ENCODE assay signal across 14 mouse cellular contexts in genomic region chr4:34151605-34152347, GRCm38 (mm10).
DNase-seq lines count a peak whose midpoint lies in the region; ATAC-seq and TF ChIP-seq lines count a peak whose summit lies in the region.
"Had no signal": no experiment of that assay in that cellular context is flagged by ENCODE, and none has a peak within 500 bp of the region (broad histone marks: within the 10 kb centered on the region; RNA-seq: fewer than 3 reads in every experiment).

No protein-coding gene starts in this region.

- no peak for TF ChIP-seq POLR2A in limb, embryonic 14.5 days (IDR thresholded peaks at IDR 0.05; ENCODE audit: borderline replicate concordance, extremely low read depth, insufficient read depth, insufficient read length)

- ATAC-seq in heart, embryonic 16.5 days (replicated peaks; ENCODE audit: extremely low read depth, insufficient read depth, low FRiP score): no peak
- no peak for ATAC-seq in midbrain, embryonic 14.5 days (ENCODE audit: low FRiP score, low TSS enrichment)
- no peak for ATAC-seq in midbrain, embryonic 11.5 days (ENCODE audit: low FRiP score)
- no peak for ATAC-seq in limb, embryonic 14.5 days (ENCODE audit: low FRiP score, low read depth)

- no peaks in the 10 kb centered on the region for H3K9me3 ChIP-seq in heart, embryonic 16.5 days (replicated peaks; ENCODE audit: control insufficient read depth, low read length)
- H3K9me3 ChIP-seq in midbrain, embryonic 14.5 days (ENCODE audit: control insufficient read depth, low read length): no peaks in the 10 kb centered on the region
- H3K9me3 ChIP-seq in midbrain, embryonic 11.5 days (ENCODE audit: control insufficient read depth, low read length): no peaks in the 10 kb centered on the region
- no peaks in the 10 kb centered on the region for H3K9me3 ChIP-seq in limb, embryonic 14.5 days (ENCODE audit: control insufficient read depth, low read length)
- H3K9me3 ChIP-seq: limb, embryonic 12.5 days; liver, embryonic 15.5 days had no signal

- no peaks in the 10 kb centered on the region for H3K27me3 ChIP-seq in heart, embryonic 16.5 days (ENCODE audit: control insufficient read depth, insufficient read depth, low read length)
- no peaks in the 10 kb centered on the region for H3K27me3 ChIP-seq in midbrain, embryonic 14.5 days (ENCODE audit: control insufficient read depth, insufficient read depth, low read length)
- H3K27me3 ChIP-seq in midbrain, embryonic 11.5 days (ENCODE audit: control insufficient read depth, insufficient read depth, low read length): no peaks in the 10 kb centered on the region
- no peaks in the 10 kb centered on the region for H3K27me3 ChIP-seq in limb, embryonic 14.5 days (ENCODE audit: control insufficient read depth, insufficient read depth, low read length)
- H3K27me3 ChIP-seq: limb, embryonic 12.5 days; liver, embryonic 15.5 days had no signal

- H3K9ac ChIP-seq in heart, embryonic 16.5 days (ENCODE audit: low read length): no peak overlapping the region
- H3K9ac ChIP-seq in midbrain, embryonic 14.5 days (replicated peaks; ENCODE audit: low read length): no peak overlapping the region
- no peak overlapping the region for H3K9ac ChIP-seq in midbrain, embryonic 11.5 days (ENCODE audit: low read length)
- no peak overlapping the region for H3K9ac ChIP-seq in limb, embryonic 14.5 days (ENCODE audit: low read depth, low read length, severe bottlenecking)
- H3K9ac ChIP-seq: limb, embryonic 12.5 days; liver, embryonic 15.5 days had no signal

- H3K4me3 ChIP-seq in heart, embryonic 16.5 days (ENCODE audit: low read length): no peak overlapping the region
- H3K4me3 ChIP-seq in midbrain, embryonic 14.5 days (replicated peaks; ENCODE audit: low read depth, low read length): no peak overlapping the region
- no peak overlapping the region for H3K4me3 ChIP-seq in midbrain, embryonic 11.5 days (ENCODE audit: low read depth, low read length)
- H3K4me3 ChIP-seq in limb, embryonic 14.5 days (replicated peaks; ENCODE audit: low read length): no peak overlapping the region
- H3K4me3 ChIP-seq: left cerebral cortex, adult 2 months; limb, embryonic 12.5 days; liver, embryonic 15.5 days had no signal

- WGBS in heart, embryonic 16.5 days: 45% methylated on average over 10 of the region's 10 CpGs
- WGBS in midbrain, embryonic 14.5 days: 57% methylated on average over 10 of the region's 10 CpGs
- 81% methylated on average over 10 of the region's 10 CpGs for WGBS in midbrain, embryonic 11.5 days
- WGBS in limb, embryonic 14.5 days: 56% methylated on average over 10 of the region's 10 CpGs

- H3K27ac ChIP-seq in heart, embryonic 16.5 days (ENCODE audit: low read length): no peak overlapping the region
- no peak overlapping the region for H3K27ac ChIP-seq in midbrain, embryonic 14.5 days (replicated peaks; ENCODE audit: low read depth, low read length)
- H3K27ac ChIP-seq in midbrain, embryonic 11.5 days (ENCODE audit: low read depth, low read length): no peak overlapping the region
- no peak overlapping the region for H3K27ac ChIP-seq in limb, embryonic 14.5 days (replicated peaks; ENCODE audit: low read depth, low read length)
- H3K27ac ChIP-seq: left cerebral cortex, adult 2 months; limb, embryonic 12.5 days; liver, embryonic 15.5 days had no signal

- peak overlapping the region; percentile 26; the same call in 1 of the 2 replicates for H3K4me2 ChIP-seq in heart, embryonic 16.5 days (ENCODE audit: low read depth, low read length)
- H3K4me2 ChIP-seq in midbrain, embryonic 14.5 days (ENCODE audit: low read length): no peak overlapping the region
- H3K4me2 ChIP-seq in midbrain, embryonic 11.5 days: no peak overlapping the region
- no peak overlapping the region for H3K4me2 ChIP-seq in limb, embryonic 14.5 days (replicated peaks; ENCODE audit: low read depth, low read length, severe bottlenecking)
- H3K4me2 ChIP-seq: limb, embryonic 12.5 days; liver, embryonic 15.5 days had no signal

- no peak for DNase-seq in heart, adult 9 months (ENCODE audit: low spot score in 2 of 2)
- DNase-seq in midbrain, embryonic 14.5 days: peak; percentile 31
- no peak for DNase-seq in midbrain, embryonic 11.5 days (ENCODE audit: low spot score, missing footprints)
- DNase-seq in limb, embryonic 14.5 days (ENCODE audit: low spot score): peak; percentile 3
- DNase-seq in left cerebral cortex, adult 11 months (ENCODE audit: low spot score): no peak
- DNase-seq in gastrocnemius, postnatal 14 days: no peak
- DNase-seq: embryo, embryonic 11 days; gastrocnemius, postnatal 10 days; lung, postnatal 14 days; spleen, adult 18-20 months had no signal

- no peaks in the 10 kb centered on the region for H3K4me1 ChIP-seq in heart, embryonic 16.5 days (ENCODE audit: control insufficient read depth, insufficient read depth, low read length)
- 0 out of 2 replicates have a peak, but pooled peaks cover 3% of the 10 kb centered on the region for H3K4me1 ChIP-seq in midbrain, embryonic 14.5 days (ENCODE audit: control insufficient read depth, insufficient read depth, low read length)
- H3K4me1 ChIP-seq in midbrain, embryonic 11.5 days (ENCODE audit: control insufficient read depth, insufficient read depth, low read length): no peaks in the 10 kb centered on the region
- no peaks in the 10 kb centered on the region for H3K4me1 ChIP-seq in limb, embryonic 14.5 days (ENCODE audit: control insufficient read depth, insufficient read depth, low read length)
- H3K4me1 ChIP-seq: limb, embryonic 12.5 days; liver, embryonic 15.5 days had no signal

- no peaks in the 10 kb centered on the region for H3K36me3 ChIP-seq in heart, embryonic 16.5 days (ENCODE audit: control insufficient read depth, insufficient read depth)
- H3K36me3 ChIP-seq in midbrain, embryonic 14.5 days (ENCODE audit: control insufficient read depth, insufficient read depth, low read length): no peaks in the 10 kb centered on the region
- no peaks in the 10 kb centered on the region for H3K36me3 ChIP-seq in midbrain, embryonic 11.5 days (ENCODE audit: control insufficient read depth, insufficient read depth, low read length)
- H3K36me3 ChIP-seq in limb, embryonic 14.5 days (ENCODE audit: control insufficient read depth, insufficient read depth, low read length): no peaks in the 10 kb centered on the region
- H3K36me3 ChIP-seq: limb, embryonic 12.5 days; liver, embryonic 15.5 days had no signal

- intact Hi-C loops in gastrocnemius, postnatal 14 days (cut with DNase I; ENCODE audit: low total_unique reads): no loop called here

Comparison
In these comparisons a context has a peak if more than half of its experiments do, and no peak if none do; other contexts are left out.
1. DNase-seq: peak in midbrain, embryonic 14.5 days (single experiment) and limb, embryonic 14.5 days (single experiment); none in heart, adult 9 months (0 of 2), midbrain, embryonic 11.5 days (single experiment), left cerebral cortex, adult 11 months (single experiment) and gastrocnemius, postnatal 14 days (single experiment).